In genomic region chr9:85382413-85382812, GRCm38 (mm10) we compare ENCODE assay signal across 23 mouse cellular contexts.
"Had no signal": no experiment of that assay in that cellular context is flagged by ENCODE, and none has a peak within 500 bp of the region (broad histone marks: within the 10 kb centered on the region; RNA-seq: fewer than 3 reads in every experiment).

No protein-coding gene starts in this region.

- H3K9me3 ChIP-seq: lung, embryonic 15.5 days; megakaryocyte, embryonic 14.5 days; midbrain, embryonic 13.5 days; midbrain, embryonic 15.5 days; neural tube, embryonic 13.5 days; neural tube, embryonic 15.5 days; stomach, embryonic 15.5 days had no signal

- DNase-seq: liver, postnatal 0 days; lung, adult 2 months; lung, postnatal 14 days; lung, postnatal 36 days; retina, postnatal 1 day; right cerebral cortex, adult 18-20 months; right cerebral cortex, postnatal 25 days; right cerebral cortex, postnatal 4 days; thymus, adult 2 months; thymus, postnatal 25 days; thymus, postnatal 4 days had no signal

- H3K9ac ChIP-seq: liver, postnatal 0 days; lung, embryonic 15.5 days; midbrain, embryonic 13.5 days; midbrain, embryonic 15.5 days; neural tube, embryonic 13.5 days; neural tube, embryonic 15.5 days; stomach, embryonic 15.5 days had no signal

- H3K4me2 ChIP-seq: lung, embryonic 15.5 days; midbrain, embryonic 11.5 days; midbrain, embryonic 13.5 days; midbrain, embryonic 15.5 days; neural tube, embryonic 13.5 days; neural tube, embryonic 15.5 days; stomach, embryonic 15.5 days had no signal

- H3K36me3 ChIP-seq: lung, embryonic 15.5 days; midbrain, embryonic 13.5 days; midbrain, embryonic 15.5 days; neural tube, embryonic 13.5 days; neural tube, embryonic 15.5 days; stomach, embryonic 15.5 days had no signal

- H3K4me3 ChIP-seq: lung, embryonic 15.5 days; megakaryocyte, embryonic 14.5 days; midbrain, embryonic 13.5 days; midbrain, embryonic 15.5 days; myocyte; neural tube, embryonic 13.5 days; neural tube, embryonic 15.5 days; stomach, embryonic 15.5 days had no signal

- H3K4me1 ChIP-seq: lung, embryonic 15.5 days; megakaryocyte, embryonic 14.5 days; midbrain, embryonic 13.5 days; midbrain, embryonic 15.5 days; neural tube, embryonic 13.5 days; neural tube, embryonic 15.5 days; stomach, embryonic 15.5 days had no signal

- H3K27me3 ChIP-seq: lung, embryonic 15.5 days; megakaryocyte, embryonic 14.5 days; midbrain, embryonic 13.5 days; midbrain, embryonic 15.5 days; neural tube, embryonic 13.5 days; neural tube, embryonic 15.5 days; stomach, embryonic 15.5 days had no signal

- H3K27ac ChIP-seq: lung, embryonic 15.5 days; macrophage; midbrain, embryonic 13.5 days; midbrain, embryonic 15.5 days; neural tube, embryonic 13.5 days; neural tube, embryonic 15.5 days; stomach, embryonic 15.5 days; stomach, postnatal 0 days had no signal

- ATAC-seq: liver, postnatal 0 days; lung, postnatal 0 days; midbrain, embryonic 13.5 days; midbrain, embryonic 15.5 days had no signal
